Mouse (Mus musculus) megakaryocyte, embryonic 14.5 days (primary cell): ENCODE data around the gene Agbl1. TPM values are rescaled to one million over a fixed set of nuclear protein-coding genes. Genes with fewer than 3 reads are reported as not detected.

ENCODE experiments used
- H3K27me3 ChIP-seq: replicated peaks from 2 replicates; pipeline ENCODE3; 2012; ENCODE audit warnings: inconsistent platforms
- H3K36me3 ChIP-seq: replicated peaks from 2 replicates; pipeline ENCODE3; 2012; ENCODE audit warnings: low read length, inconsistent platforms, mixed read lengths
- H3K4me1 ChIP-seq: 2 replicates; pipeline ENCODE4 v1.6.1; 2012; ENCODE audit warnings: inconsistent platforms
- H3K4me3 ChIP-seq: replicated peaks from 2 replicates; pipeline ENCODE3; 2012; ENCODE audit warnings: moderate library complexity, mild to moderate bottlenecking, inconsistent platforms
- H3K9me3 ChIP-seq: 2 replicates; pipeline ENCODE4 v1.6.1; 2012; ENCODE audit warnings: inconsistent platforms
- FLI1 ChIP-seq: IDR thresholded peaks from 2 replicates; pipeline ENCODE4 v1.6.1; 2012; ENCODE audit warnings: low read length, inconsistent platforms, mixed read lengths
- GATA1 ChIP-seq: IDR thresholded peaks from 3 replicates; pipeline ENCODE4 v1.6.1; 2012; ENCODE audit warnings: mixed read lengths, low read length, inconsistent platforms, borderline replicate concordance
- polyA plus RNA-seq: library from polyadenylated mRNA; stranded (reverse); fragments of >175 nt; gene quantifications from 2 replicates; pipeline ENCODE4 v1.2.3, GENCODE M21; 2012; ENCODE audit warnings: low replicate concordance; ENCODE audit not compliant: insufficient read depth

Gene Agbl1
- polyA plus RNA-seq, 1 experiment: not detected

DNA sequence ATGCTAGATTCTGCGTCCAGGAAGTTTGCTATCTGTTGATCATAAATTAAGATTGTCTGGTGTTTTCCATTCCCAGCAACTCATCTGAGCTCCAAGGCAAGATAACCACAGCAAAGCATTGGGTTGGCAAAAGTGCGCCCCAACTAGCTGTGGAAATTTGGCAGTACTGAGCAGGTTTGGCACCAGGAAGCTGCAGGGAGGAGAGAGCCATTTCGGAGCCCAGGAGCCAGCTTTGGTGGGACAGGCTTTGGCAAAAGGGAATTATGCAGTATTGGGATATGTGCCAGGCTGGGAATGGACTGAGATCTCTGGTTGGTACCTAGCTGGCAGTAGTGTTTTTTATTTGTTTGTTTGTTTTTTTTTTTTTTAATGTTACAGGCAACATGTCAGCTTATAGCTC is 612.5 kb downstream of the Agbl1 start:
- Histone ChIP-seq H3K27me3 (no peaks in the 10 kb centered on the region), H3K4me3 (no peak overlapping the region), H3K4me1 (no peaks in the 10 kb centered on the region), H3K9me3 (peaks cover 4% of the 10 kb centered on the region; the same call in 1 of the 2 replicates), H3K36me3 (no peaks in the 10 kb centered on the region)
- TF ChIP-seq GATA1: no peak
- no peak for TF ChIP-seq FLI1

DNA sequence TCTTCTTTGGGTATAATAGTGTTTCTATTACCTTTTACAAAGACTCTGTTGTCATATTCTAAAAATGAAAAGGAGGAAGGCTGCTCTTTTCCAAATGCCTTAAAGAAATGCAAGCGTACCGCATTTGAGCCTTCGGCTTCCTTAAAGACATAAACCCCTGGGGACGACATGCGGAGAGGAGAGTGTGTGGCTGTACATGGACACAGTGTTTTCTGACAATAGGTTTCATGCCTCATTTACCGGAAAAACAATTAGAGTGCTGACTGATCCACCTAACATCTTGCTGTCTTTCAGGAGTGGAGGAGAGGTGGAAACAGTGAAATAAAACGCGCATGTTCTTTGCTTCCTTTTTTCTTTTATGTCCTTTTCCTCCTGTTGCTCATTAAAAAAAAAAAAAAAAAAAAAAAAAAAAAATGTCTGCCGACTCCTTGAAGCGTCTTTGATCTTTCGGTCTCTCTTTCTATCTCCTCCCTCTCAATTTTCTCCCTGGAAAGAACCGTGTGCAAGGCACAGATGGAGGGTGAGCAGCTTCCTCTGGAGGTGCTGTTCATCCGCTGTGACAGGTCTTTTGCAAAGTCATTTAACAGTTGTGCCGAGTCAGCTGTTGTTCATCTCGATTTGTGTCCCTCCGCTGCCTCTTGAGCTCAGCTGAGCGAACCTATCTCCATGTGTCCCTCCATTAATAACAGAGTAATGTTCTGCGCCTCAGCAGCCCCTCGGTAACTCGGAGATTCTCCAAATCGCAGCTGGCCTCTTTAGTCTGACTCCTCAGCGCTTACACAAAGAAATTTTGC is 659.9 kb downstream of the Agbl1 start:
- TF ChIP-seq GATA1 (no peak), FLI1 (no peak)
- H3K36me3 ChIP-seq: no peaks in the 10 kb centered on the region
- H3K27me3 ChIP-seq: no peaks in the 10 kb centered on the region
- no peaks in the 10 kb centered on the region for H3K9me3 ChIP-seq
- H3K4me1 ChIP-seq: no peaks in the 10 kb centered on the region
- no peak overlapping the region for H3K4me3 ChIP-seq

DNA sequence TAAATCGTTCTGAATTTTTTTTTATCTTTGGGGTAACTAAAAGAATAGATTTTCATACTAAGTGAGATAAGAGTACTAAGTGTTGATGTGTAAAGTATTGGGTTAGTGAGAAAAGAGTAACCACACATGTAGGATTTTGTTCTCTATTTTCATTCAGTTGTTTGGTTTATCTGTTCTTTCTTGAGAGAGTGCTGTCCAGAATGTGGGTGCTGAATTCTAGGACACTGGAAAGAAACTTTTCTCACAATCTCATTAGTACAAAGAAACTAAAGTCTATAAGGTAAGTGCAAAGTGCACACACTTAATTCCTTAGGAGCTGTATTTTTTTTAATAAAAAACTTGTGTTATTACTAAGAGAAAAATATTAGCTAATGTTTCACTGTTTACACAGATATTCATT is 674.4 kb downstream of the Agbl1 start:
- no peaks in the 10 kb centered on the region for H3K4me1 ChIP-seq
- TF ChIP-seq GATA1 (no peak), FLI1 (no peak)
- H3K4me3 ChIP-seq: no peak overlapping the region
- H3K9me3 ChIP-seq: no peaks in the 10 kb centered on the region
- H3K27me3 ChIP-seq: no peaks in the 10 kb centered on the region
- H3K36me3 ChIP-seq: no peaks in the 10 kb centered on the region

DNA sequence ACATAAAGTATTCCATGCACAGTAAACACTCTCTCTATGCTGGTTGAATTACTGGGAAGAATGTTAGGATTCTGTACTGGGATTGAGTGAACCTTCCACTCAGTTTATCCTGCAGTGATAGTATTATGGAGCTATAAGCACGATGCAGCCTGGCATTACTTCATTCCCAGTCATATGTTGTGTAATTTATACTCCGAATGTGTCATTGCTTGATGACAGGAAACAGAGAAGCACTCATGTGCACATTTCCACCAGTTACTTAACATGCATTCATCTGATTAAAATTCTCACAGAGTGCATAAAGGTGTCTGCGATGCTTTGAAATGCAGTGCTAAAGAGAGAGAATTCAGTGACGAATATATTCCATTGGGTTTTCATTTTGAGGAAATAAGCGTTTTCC is 682.0 kb downstream of the Agbl1 start:
- TF ChIP-seq FLI1 (no peak), GATA1 (no peak)
- Histone ChIP-seq H3K4me3 (no peak overlapping the region), H3K4me1 (no peaks in the 10 kb centered on the region), H3K36me3 (no peaks in the 10 kb centered on the region), H3K27me3 (no peaks in the 10 kb centered on the region), H3K9me3 (no peaks in the 10 kb centered on the region)

DNA sequence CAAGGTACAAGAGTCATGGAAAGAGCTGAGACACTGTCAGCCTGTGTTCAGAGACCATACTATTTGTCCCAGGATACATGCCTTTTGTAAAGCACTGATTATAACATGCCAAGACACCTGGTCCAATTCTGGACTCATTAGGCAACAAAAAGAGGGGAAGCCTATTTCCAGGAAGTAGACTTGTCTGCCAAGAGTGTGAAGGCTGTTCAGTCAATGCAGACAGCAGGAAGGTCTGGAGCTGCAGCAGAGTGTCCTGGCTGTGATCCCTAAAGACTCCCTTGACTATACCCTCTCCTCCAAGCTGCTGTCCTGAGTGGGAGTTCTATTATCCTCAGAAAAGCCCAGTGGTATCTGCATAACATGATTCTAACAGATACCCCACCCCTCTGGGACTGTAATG is 689.2 kb downstream of the Agbl1 start:
- Histone ChIP-seq H3K9me3 (no peaks in the 10 kb centered on the region), H3K4me3 (no peak overlapping the region), H3K27me3 (no peaks in the 10 kb centered on the region), H3K4me1 (no peaks in the 10 kb centered on the region), H3K36me3 (no peaks in the 10 kb centered on the region)
- no peak for TF ChIP-seq GATA1
- TF ChIP-seq FLI1: no peak

DNA sequence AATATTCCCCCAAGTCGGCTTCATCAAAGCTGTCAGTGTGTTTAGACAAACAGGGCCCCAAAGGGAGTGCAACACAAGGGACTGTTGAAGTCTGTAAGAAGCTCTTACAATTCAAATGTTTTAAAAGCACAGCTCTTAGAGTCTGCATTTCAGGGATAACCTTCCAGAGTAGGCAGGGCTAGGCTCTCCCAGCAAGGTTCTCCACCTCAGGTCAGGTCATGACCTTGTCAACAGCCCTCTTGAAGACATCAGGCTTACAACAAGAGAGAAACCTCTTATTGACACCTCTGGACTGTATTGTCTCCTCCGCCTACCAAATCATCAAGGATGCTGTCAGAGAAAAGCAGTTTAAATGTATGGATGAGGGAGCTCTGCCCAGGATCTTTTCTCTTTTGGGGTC is 692.0 kb downstream of the Agbl1 start:
- H3K4me1 ChIP-seq: no peaks in the 10 kb centered on the region
- H3K4me3 ChIP-seq: no peak overlapping the region
- H3K9me3 ChIP-seq: no peaks in the 10 kb centered on the region
- no peaks in the 10 kb centered on the region for H3K27me3 ChIP-seq
- TF ChIP-seq FLI1 (no peak), GATA1 (no peak)
- no peaks in the 10 kb centered on the region for H3K36me3 ChIP-seq

DNA sequence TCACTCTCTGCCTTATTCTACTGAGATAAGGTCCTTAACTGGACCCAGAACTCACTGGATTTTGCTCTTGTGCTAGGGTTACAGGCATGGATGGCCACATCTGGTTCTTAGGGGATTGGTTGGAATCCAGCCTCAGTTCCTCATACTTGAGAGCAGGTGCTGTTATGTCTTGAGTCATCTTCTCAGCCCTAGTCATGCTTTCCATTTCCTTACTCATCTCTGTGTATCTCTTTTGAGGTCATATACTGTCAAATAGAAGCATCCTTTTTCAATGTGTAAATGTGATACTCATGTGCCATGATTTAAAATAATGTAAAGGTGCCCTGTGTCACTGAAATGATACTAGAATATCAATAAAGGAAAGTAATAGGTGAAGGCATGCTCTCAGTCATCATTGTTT is 705.5 kb downstream of the Agbl1 start:
- H3K36me3 ChIP-seq: no peaks in the 10 kb centered on the region
- no peaks in the 10 kb centered on the region for H3K27me3 ChIP-seq
- H3K4me1 ChIP-seq: no peaks in the 10 kb centered on the region
- no peak overlapping the region for H3K4me3 ChIP-seq
- TF ChIP-seq GATA1: no peak
- no peak for TF ChIP-seq FLI1
- H3K9me3 ChIP-seq: no peaks in the 10 kb centered on the region

DNA sequence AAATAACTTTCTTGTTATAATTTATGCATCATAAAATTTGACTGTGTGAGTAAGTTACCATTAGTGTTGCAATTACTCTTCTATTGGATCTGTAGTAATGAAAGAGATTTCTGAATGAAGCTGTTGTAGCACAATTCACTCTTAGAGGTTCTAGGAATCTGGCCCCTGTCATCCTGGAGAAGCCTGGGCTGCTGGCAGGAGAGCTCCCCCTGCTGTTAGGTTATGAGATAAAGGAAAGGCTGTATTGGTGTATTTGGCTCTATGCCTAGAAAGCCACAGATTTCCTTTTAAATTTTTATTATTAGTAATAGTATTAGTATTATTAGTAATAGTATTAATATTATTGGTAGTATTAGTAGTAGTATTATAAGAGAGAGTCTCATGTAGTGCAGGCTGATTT is 711.8 kb downstream of the Agbl1 start:
- Histone ChIP-seq H3K36me3 (no peaks in the 10 kb centered on the region), H3K4me1 (no peaks in the 10 kb centered on the region), H3K27me3 (no peaks in the 10 kb centered on the region), H3K4me3 (no peak overlapping the region), H3K9me3 (no peaks in the 10 kb centered on the region)
- no peak for TF ChIP-seq FLI1
- TF ChIP-seq GATA1: no peak

DNA sequence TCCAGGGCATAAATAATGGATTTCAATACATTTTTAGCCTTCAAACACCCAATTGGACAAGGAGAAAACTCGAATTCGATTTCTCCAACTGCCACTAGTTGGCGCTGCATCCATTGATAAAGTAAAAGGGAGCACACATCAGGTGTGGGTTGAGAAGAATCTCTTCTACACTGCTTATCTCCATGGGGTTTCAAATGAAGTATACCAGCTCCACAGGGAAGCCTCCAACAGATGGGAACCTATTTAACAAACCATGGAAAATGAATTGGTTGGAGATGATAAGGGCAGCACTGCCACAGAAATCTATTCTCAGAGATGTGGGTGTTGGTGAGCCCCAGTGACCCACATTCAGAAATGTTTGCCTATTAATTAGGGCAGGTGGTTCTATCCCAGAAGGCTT is 741.6 kb downstream of the Agbl1 start:
- TF ChIP-seq FLI1 (no peak), GATA1 (no peak)
- Histone ChIP-seq H3K9me3 (no peaks in the 10 kb centered on the region), H3K27me3 (no peaks in the 10 kb centered on the region), H3K4me3 (no peak overlapping the region), H3K4me1 (no peaks in the 10 kb centered on the region), H3K36me3 (no peaks in the 10 kb centered on the region)

DNA sequence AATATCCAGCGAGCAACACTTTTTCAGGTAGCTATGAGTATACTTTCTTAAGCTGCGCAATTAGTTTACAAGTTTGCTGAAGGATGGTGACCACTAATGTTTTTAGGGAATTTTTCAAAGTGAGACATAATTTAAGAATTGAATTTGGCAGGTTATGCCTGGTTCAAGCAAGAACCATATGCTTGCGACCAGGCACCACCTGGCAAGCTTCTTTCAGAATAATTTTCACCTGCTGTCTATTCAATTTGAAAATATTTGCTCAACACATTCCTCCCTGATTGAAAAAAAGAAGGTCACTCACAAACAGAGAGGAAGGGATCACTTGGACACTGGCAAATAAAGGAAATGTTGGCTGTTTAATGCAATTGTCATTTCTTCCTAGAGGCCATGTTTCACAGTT is 779.9 kb downstream of the Agbl1 start:
- H3K36me3 ChIP-seq: no peaks in the 10 kb centered on the region
- no peak overlapping the region for H3K4me3 ChIP-seq
- H3K27me3 ChIP-seq: no peaks in the 10 kb centered on the region
- H3K4me1 ChIP-seq: no peaks in the 10 kb centered on the region
- no peaks in the 10 kb centered on the region for H3K9me3 ChIP-seq
- TF ChIP-seq FLI1: no peak
- TF ChIP-seq GATA1: no peak
